Mouse (Mus musculus) hindbrain, embryonic 10.5 days (tissue): ENCODE measurements around the gene Aurka. TPM values are rescaled to one million over a fixed set of nuclear protein-coding genes. Genes with fewer than 3 reads are reported as not detected.

ENCODE experiments used
- DNase-seq: peaks from one replicate; pipeline ENCODE4 v3.0.0-alpha.2; 2017; ENCODE audit warnings: low spot score
- H3K27ac ChIP-seq: fragments of 300-500 bp; sonication (generic); 2 replicates; pipeline ENCODE4 v1.5.1; 2016; ENCODE audit warnings: mild to moderate bottlenecking, moderate library complexity
- H3K27me3 ChIP-seq: fragments of 300-500 bp; sonication (generic); 2 replicates; pipeline ENCODE4 v1.6.1; 2016; ENCODE audit warnings: mild to moderate bottlenecking; ENCODE audit not compliant: poor library complexity, insufficient read depth, severe bottlenecking
- H3K36me3 ChIP-seq: fragments of 300-500 bp; sonication (generic); 2 replicates; pipeline ENCODE4 v1.6.1; 2016; ENCODE audit warnings: mild to moderate bottlenecking, moderate library complexity
- H3K4me1 ChIP-seq: fragments of 300-500 bp; sonication (generic); replicated peaks from 2 replicates; pipeline ENCODE4 v1.6.1; 2016; ENCODE audit warnings: mild to moderate bottlenecking
- H3K4me3 ChIP-seq: fragments of 300-500 bp; sonication (generic); 2 replicates; pipeline ENCODE4 v1.5.1; 2016; ENCODE audit warnings: mild to moderate bottlenecking, moderate library complexity
- H3K9me3 ChIP-seq: fragments of 300-500 bp; sonication (generic); 2 replicates; pipeline ENCODE4 v1.6.1; 2016; ENCODE audit warnings: mild to moderate bottlenecking, moderate library complexity
- WGBS: fragments of 180-500 bp; shearing (Covaris S2); methylation state at CpG from one replicate; pipeline ENCODE4 v1.1.7; 2016; 5-methylcytosine and 5-hydroxymethylcytosine counted together
- polyA plus RNA-seq: library from polyadenylated mRNA; unstranded; fragments of >200 nt; fragmentation: Nextera tagmentation; extraction: Ambion mirVana; gene quantifications from 2 replicates; pipeline ENCODE4 v1.2.1, GENCODE M21; 2016

Gene Aurka
- polyA plus RNA-seq = 168 and 202 TPM in 2 replicates

GRCm38 (mm10) chr2:172370411-172371223 is at the start of gene Aurka, which contains the start of gene Cstf1:
Aurka (minus strand) TSS chr2:172370535.
Cstf1 (plus strand) TSS chr2:172370681.
- Histone ChIP-seq H3K4me1 (peaks cover 41% of the 10 kb centered on the region), H3K27ac (peak within 1 kb of the TSS; percentile 97), H3K36me3 (peaks cover 68% of the 10 kb centered on the region), H3K27me3 (no peaks in the 10 kb centered on the region), H3K9me3 (no peaks in the 10 kb centered on the region), H3K4me3 (peak within 1 kb of the TSS; percentile 97)
- WGBS = under 1% methylated on average over 66 of the region's 66 CpGs
- peak; percentile 97 for DNase-seq

GRCm38 (mm10) chr2:172418208-172418607 is 47.9 kb upstream of the Aurka start:
- 87% methylated on average over 5 of the region's 5 CpGs for WGBS
- Histone ChIP-seq H3K9me3 (no peaks in the 10 kb centered on the region), H3K4me1 (peaks cover 13% of the 10 kb centered on the region), H3K36me3 (no peaks in the 10 kb centered on the region), H3K27ac (no peak overlapping the region), H3K27me3 (peaks cover 9% of the 10 kb centered on the region; the same call in 1 of the 2 replicates), H3K4me3 (no peak overlapping the region)
- no peak for DNase-seq

GRCm38 (mm10) chr2:172416876-172417275 is 46.5 kb upstream of the Aurka start:
- WGBS = 92% methylated on average over 5 of the region's 5 CpGs
- H3K36me3 ChIP-seq = no peaks in the 10 kb centered on the region
- no peaks in the 10 kb centered on the region for H3K9me3 ChIP-seq
- H3K27ac ChIP-seq = no peak overlapping the region
- H3K4me3 ChIP-seq = no peak overlapping the region
- H3K4me1 ChIP-seq = peaks cover 25% of the 10 kb centered on the region
- H3K27me3 ChIP-seq = peaks cover 9% of the 10 kb centered on the region; the same call in 1 of the 2 replicates
- no peak for DNase-seq

- no peak overlapping the region for H3K27ac ChIP-seq
- 55% methylated on average over 12 of the region's 12 CpGs for WGBS
Observed at GRCm38 (mm10) chr2:172416218-172416617, 45.9 kb upstream of the Aurka start.

GRCm38 (mm10) chr2:172413894-172414293 is 43.6 kb upstream of the Aurka start:
- H3K4me1 ChIP-seq = peaks cover 32% of the 10 kb centered on the region
- no peak overlapping the region for H3K4me3 ChIP-seq
- H3K36me3 ChIP-seq = no peaks in the 10 kb centered on the region
- H3K27me3 ChIP-seq = peaks cover 9% of the 10 kb centered on the region; the same call in 1 of the 2 replicates
- WGBS = 45% methylated on average over 5 of the region's 5 CpGs
- no peak for DNase-seq
- H3K9me3 ChIP-seq = no peaks in the 10 kb centered on the region
- H3K27ac ChIP-seq = peak overlapping the region; percentile 6; the same call in 1 of the 2 replicates

More at GRCm38 (mm10) chr2:172416218-172416617, 45.9 kb upstream of the Aurka start:
- Histone ChIP-seq H3K4me3 (no peak overlapping the region), H3K9me3 (no peaks in the 10 kb centered on the region), H3K27me3 (peaks cover 9% of the 10 kb centered on the region; the same call in 1 of the 2 replicates), H3K4me1 (peaks cover 30% of the 10 kb centered on the region), H3K36me3 (no peaks in the 10 kb centered on the region)
- no peak for DNase-seq

- Histone ChIP-seq H3K36me3 (no peaks in the 10 kb centered on the region), H3K4me3 (no peak overlapping the region), H3K27ac (peak overlapping the region; percentile 6; the same call in 1 of the 2 replicates), H3K4me1 (peaks cover 32% of the 10 kb centered on the region), H3K9me3 (no peaks in the 10 kb centered on the region), H3K27me3 (peaks cover 9% of the 10 kb centered on the region; the same call in 1 of the 2 replicates)
- peak; percentile 26 for DNase-seq
- 10% methylated on average over 4 of the region's 4 CpGs for WGBS
Observed at GRCm38 (mm10) chr2:172413273-172413672, 42.9 kb upstream of the Aurka start.

GRCm38 (mm10) chr2:172412454-172412853 is 42.1 kb upstream of the Aurka start:
- peak overlapping the region; percentile 69; the same call in 1 of the 2 replicates for H3K27ac ChIP-seq
- DNase-seq = peak; percentile 57
- no peaks in the 10 kb centered on the region for H3K36me3 ChIP-seq
- 0 out of 2 replicates have a peak overlapping the region, but pooled peaks have one; percentile 7 for H3K4me3 ChIP-seq
- H3K9me3 ChIP-seq = no peaks in the 10 kb centered on the region
- 11% methylated on average over 9 of the region's 9 CpGs for WGBS
- H3K4me1 ChIP-seq = peaks cover 34% of the 10 kb centered on the region
- H3K27me3 ChIP-seq = peaks cover 9% of the 10 kb centered on the region; the same call in 1 of the 2 replicates

- Histone ChIP-seq H3K4me3 (no peak overlapping the region), H3K9me3 (no peaks in the 10 kb centered on the region), H3K36me3 (no peaks in the 10 kb centered on the region), H3K27me3 (0 out of 2 replicates have a peak, but pooled peaks cover 3% of the 10 kb centered on the region), H3K4me1 (peaks cover 34% of the 10 kb centered on the region), H3K27ac (no peak overlapping the region)
- 84% methylated on average over 11 of the region's 11 CpGs for WGBS
- no peak for DNase-seq
Observed at GRCm38 (mm10) chr2:172411091-172411490, 40.8 kb upstream of the Aurka start.

GRCm38 (mm10) chr2:172410686-172411085 is 40.4 kb upstream of the Aurka start:
- DNase-seq = no peak
- 82% methylated on average over 2 of the region's 2 CpGs for WGBS
- no peak overlapping the region for H3K27ac ChIP-seq
- no peaks in the 10 kb centered on the region for H3K27me3 ChIP-seq
- no peaks in the 10 kb centered on the region for H3K9me3 ChIP-seq
- H3K36me3 ChIP-seq = no peaks in the 10 kb centered on the region
- H3K4me3 ChIP-seq = no peak overlapping the region
- peaks cover 34% of the 10 kb centered on the region for H3K4me1 ChIP-seq

- WGBS = 75% methylated on average over 2 of the region's 2 CpGs
- peaks cover 17% of the 10 kb centered on the region for H3K4me1 ChIP-seq
- no peak overlapping the region for H3K27ac ChIP-seq
- no peak for DNase-seq
- no peaks in the 10 kb centered on the region for H3K36me3 ChIP-seq
- H3K9me3 ChIP-seq = no peaks in the 10 kb centered on the region
- H3K27me3 ChIP-seq = no peaks in the 10 kb centered on the region
- H3K4me3 ChIP-seq = no peak overlapping the region
Observed at GRCm38 (mm10) chr2:172407499-172407898, 37.2 kb upstream of the Aurka start.

GRCm38 (mm10) chr2:172406173-172406572 is 35.8 kb upstream of the Aurka start:
- Histone ChIP-seq H3K27ac (no peak overlapping the region), H3K4me1 (peaks cover 8% of the 10 kb centered on the region; the same call in 1 of the 2 replicates), H3K9me3 (no peaks in the 10 kb centered on the region), H3K36me3 (no peaks in the 10 kb centered on the region), H3K27me3 (no peaks in the 10 kb centered on the region), H3K4me3 (no peak overlapping the region)
- DNase-seq = no peak
- WGBS = 79% methylated on average over 4 of the region's 4 CpGs

- H3K4me3 ChIP-seq = no peak overlapping the region
- H3K27ac ChIP-seq = no peak overlapping the region
- DNase-seq = no peak
- H3K27me3 ChIP-seq = no peaks in the 10 kb centered on the region
- no peaks in the 10 kb centered on the region for H3K9me3 ChIP-seq
- peaks cover 8% of the 10 kb centered on the region for H3K4me1 ChIP-seq
- 59% methylated on average over 3 of the region's 3 CpGs for WGBS
- no peaks in the 10 kb centered on the region for H3K36me3 ChIP-seq
Observed at GRCm38 (mm10) chr2:172405011-172405410, 34.7 kb upstream of the Aurka start.

- no peak overlapping the region for H3K4me3 ChIP-seq
- WGBS = 64% methylated on average over 7 of the region's 7 CpGs
Observed at GRCm38 (mm10) chr2:172404239-172404638, 33.9 kb upstream of the Aurka start.

More at GRCm38 (mm10) chr2:172404239-172404638, 33.9 kb upstream of the Aurka start:
- no peak overlapping the region for H3K27ac ChIP-seq
- peaks cover 14% of the 10 kb centered on the region for H3K4me1 ChIP-seq
- DNase-seq = no peak
- H3K36me3 ChIP-seq = no peaks in the 10 kb centered on the region
- H3K9me3 ChIP-seq = no peaks in the 10 kb centered on the region
- H3K27me3 ChIP-seq = no peaks in the 10 kb centered on the region
